Mouse (Mus musculus): ENCODE results near the gene Snx17.

Snx17 gene

DNA sequence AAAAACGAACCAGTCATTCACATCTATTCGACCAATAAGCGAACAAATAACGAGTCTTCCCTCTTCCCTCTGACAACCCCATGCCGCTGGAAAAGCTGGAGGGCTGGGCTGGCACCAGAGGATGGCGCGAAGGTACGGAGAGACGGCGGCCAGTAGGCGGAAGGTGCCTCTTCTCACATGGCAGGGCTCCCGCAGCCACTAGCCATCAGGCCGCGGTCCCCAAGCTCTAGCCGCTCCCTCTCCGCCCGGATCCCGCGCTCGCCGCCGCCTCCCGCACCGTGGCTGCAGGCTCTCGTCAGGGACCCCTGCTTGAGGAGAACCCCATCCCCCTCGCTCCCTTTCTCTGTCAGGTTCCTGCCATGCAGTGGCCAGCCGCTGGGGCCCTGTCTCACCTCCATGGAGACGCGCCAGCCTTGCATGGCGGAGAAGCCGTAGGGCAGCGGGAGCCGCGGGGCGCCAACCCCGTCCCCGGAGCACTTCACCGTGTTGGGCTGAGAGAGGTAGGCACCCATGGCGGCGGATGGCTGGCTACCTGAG, 27.0 kb downstream of the Snx17 start:
- in situ Hi-C loops (cut with MboI; ENCODE audit: unreplicated experiment in 2 of 2): no loop called here

DNA sequence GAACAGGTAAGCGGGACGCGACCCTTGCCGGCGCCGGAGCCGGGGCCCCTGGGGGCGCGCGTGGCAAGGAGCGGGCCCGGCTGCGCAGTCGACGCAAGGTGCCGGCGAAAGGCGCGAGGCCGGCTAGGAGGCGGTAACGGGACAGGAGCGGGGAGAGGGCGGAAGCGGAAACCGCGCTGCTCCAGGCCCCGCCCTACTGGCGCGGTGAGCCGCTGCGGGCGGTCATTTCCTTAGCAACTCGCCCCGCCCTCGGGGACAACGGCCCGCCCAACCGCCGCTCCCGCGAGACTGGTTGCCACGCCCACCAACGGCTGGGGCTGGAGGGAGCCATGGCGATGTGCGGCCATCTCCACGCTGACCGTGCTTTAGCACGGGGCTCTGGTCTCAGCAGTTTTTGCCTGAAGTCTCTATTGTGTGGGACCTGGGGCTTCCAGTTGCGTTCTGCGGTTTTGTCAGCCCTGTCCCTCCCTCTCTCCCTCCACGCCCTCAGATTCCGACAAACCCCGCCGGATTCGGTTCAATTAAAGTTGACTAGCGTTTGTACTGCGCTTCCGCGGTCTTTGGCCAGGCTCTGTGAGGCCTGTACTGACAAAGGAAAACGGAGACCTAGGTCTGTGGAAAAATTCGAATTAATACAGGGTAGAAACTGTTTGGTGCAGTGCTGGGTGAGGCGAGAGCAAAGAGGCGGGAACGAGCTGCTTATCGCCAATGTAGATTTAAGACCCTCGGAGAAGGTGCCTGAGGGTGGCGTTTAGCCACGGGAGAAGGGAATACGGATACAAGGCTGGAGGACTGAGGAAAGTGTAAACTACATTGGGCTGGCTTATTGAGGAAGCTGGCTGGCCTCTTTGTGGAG, 27.6 kb downstream of the Snx17 start, which contains the start of gene Ppm1g:
Gene Ppm1g, minus strand, starts transcription at position 240 of the 856 bp plus-strand sequence.
- in situ Hi-C loops (cut with MboI; ENCODE audit: unreplicated experiment in 2 of 2): no loop called here

GRCm38 (mm10) chr5:31221304-31221945, 28.4 kb downstream of the Snx17 start:
- in situ Hi-C loops (cut with MboI; ENCODE audit: unreplicated experiment in 2 of 2): no loop called here

DNA sequence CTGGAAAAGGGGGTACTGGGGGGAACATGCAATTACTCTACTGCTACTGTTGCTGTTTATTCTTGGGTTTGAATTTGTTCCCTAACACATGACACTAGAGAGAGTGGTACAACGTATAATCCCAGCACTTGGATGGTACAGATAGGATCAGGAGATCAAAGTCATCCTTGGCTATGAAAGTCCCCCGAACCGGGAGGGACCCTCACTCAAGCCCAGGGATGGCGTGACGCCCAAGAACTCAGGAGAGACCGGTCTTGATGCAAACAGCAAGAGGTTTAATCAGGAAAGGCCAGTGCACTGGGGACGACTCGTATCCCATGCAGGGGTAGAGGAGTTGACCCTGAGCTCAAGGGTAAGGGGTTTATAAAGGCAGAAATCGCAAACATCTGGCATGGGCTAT, 29.7 kb downstream of the Snx17 start:
- in situ Hi-C loops (cut with MboI; ENCODE audit: unreplicated experiment in 2 of 2): no loop called here

DNA sequence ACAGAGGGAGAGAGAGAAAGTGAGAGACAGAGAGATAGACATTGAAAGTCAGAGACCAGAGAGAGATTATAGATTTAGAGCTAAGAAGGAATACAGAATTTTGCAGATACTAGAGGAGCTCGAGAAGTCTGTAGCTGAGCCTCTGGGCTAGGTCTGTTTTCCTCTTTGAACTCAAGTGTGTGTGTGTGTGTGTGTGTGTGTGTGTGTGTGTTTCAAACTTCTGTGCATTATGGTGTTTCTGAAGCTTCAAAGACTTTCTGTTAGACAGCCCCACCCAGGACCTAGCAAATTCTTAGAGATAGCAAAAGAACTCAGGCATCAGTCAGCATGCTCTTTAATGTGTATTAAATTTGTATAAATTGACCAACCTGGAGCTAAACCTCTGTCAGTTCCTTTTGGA, 33.6 kb downstream of the Snx17 start:
- in situ Hi-C loops (cut with MboI; ENCODE audit: unreplicated experiment in 2 of 2): no loop called here

- in situ Hi-C loops (cut with MboI; ENCODE audit: unreplicated experiment in 2 of 2): loop anchor here in 1 of 2 experiments (5.0 kb wide), 1 partner anchor 46 kb away; no protein-coding TSS in a partner anchor
Measured at GRCm38 (mm10) chr5:31240637-31241521, 47.9 kb downstream of the Snx17 start, which contains the start of the genes Nrbp1 and Gm9970. TSS of gene Nrbp1 (plus strand) at chr5:31240864. TSS of gene Gm9970 (minus strand) at chr5:31241232.

GRCm38 (mm10) chr5:31241522-31242034, 48.6 kb downstream of the Snx17 start:
- in situ Hi-C loops (cut with MboI; ENCODE audit: unreplicated experiment in 2 of 2): loop anchor here in 1 of 2 experiments (5.0 kb wide), 1 partner anchor 46 kb away; no protein-coding TSS in a partner anchor

DNA sequence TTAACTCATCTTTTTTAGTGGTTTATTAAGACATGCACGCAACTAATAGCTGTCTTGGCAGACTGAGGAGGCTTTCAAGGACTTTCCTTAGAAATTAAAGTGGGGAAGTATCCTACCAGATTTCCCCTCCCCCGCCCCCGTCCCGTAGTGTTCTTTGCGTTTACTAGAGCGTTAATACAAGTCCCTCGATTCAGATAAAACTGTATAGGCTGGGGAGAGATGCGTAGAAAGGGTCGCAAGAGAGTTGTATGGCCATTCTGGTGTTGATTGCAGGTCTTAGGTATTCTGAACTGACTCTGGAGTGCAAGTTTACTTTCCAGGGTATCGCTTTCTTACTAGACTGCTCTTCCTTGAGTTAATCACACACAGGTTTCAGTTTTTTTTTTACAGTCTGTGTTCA, 49.2 kb downstream of the Snx17 start:
- in situ Hi-C loops (cut with MboI; ENCODE audit: unreplicated experiment in 2 of 2): loop anchor here in 1 of 2 experiments (5.0 kb wide), 1 partner anchor 45 kb away; no protein-coding TSS in a partner anchor
